Mouse (Mus musculus) spleen, adult 2 months (tissue): ENCODE measurements at regions not wholly inside any gene's neighbourhood (a gene's known extent, or its start where the extent isn't known, plus 50 kb on each side); places are given as distances from the start of the nearest gene placed in this dataset.

Experiments
- CTCF ChIP-seq: fragments of 200-500 bp; IDR thresholded peaks from 2 replicates; pipeline ENCODE4 v1.5.1; 2011; ENCODE audit warnings: mild to moderate bottlenecking, inconsistent platforms; ENCODE audit not compliant: insufficient read depth, insufficient read length, insufficient replicate concordance; ENCODE audit errors: extremely low read depth
- POLR2A ChIP-seq: fragments of 200-500 bp; IDR thresholded peaks from 2 replicates; pipeline ENCODE4 v1.6.1; 2011; ENCODE audit warnings: low read depth, low read length, inconsistent platforms

DNA sequence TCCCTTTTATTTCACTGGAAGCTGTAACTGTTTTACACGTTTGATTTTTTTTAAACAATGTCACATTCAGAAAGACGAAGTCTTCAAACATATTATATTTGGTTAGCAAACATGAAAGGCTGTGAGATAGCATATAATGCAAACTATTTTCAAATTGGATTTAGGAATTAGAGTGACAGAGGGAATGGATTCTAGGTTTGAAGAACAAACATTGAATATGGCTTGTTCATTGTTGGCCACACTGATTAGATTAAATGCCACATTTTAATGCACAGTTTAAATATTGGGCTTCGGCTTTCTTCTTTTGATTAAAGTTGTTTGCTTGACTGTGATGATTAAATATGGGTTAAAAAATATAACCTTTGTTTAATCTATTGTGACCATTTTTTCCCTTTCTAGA is 415.1 kb upstream of the Pfkp start:
- no peak for TF ChIP-seq CTCF
- no peak for TF ChIP-seq POLR2A
